Mouse (Mus musculus): ENCODE data around the gene Alas2. TPM values are rescaled to one million over a fixed set of nuclear protein-coding genes. Genes with fewer than 3 reads are reported as not detected.

Gene Alas2
- total RNA-seq, 2 experiments from 2014 or later: 3.4 to 5.4 TPM

Small RNA genes lying within 50 kb of the gene (microRNA-seq; reads per million reads assigned to microRNA genes)
- 0 reads per million in 2 experiments for gene Mir3620

Other genes with a start within 250 kb of the Alas2 start
- 10 to 100 TPM; 34.1 to 39.0 TPM for gene Tmem29, start 88.2 kb upstream of the Alas2 start, total RNA-seq (2021)
- under 1 TPM; 0.84 to 0.92 TPM for gene Pfkfb1, start 40.9 kb downstream of the Alas2 start, total RNA-seq (2021)
- gene Apex2, start 42.5 kb downstream of the Alas2 start, total RNA-seq (2021): 10 to 100 TPM; 10.1 to 13.9 TPM
- 100 to 1,000 TPM; 152 to 159 TPM for gene Tro, start 110.2 kb downstream of the Alas2 start, total RNA-seq (2021)

All from layer of hippocampus, adult 18-20 months (tissue).